Mouse (Mus musculus) intestine, postnatal 0 days (tissue): ENCODE data around the gene Lbh. TPM values are rescaled to one million over a fixed set of nuclear protein-coding genes. Genes with fewer than 3 reads are reported as not detected.

Experiments used
- ATAC-seq: fragments of 200-750 bp; cut with Nextera tagmentation; 2 replicates; pipeline ENCODE4 v1.8.0; 2017; ENCODE audit warnings: mild to moderate bottlenecking, moderate TSS enrichment, moderate library complexity
- H3K27ac ChIP-seq: fragments of 300-500 bp; sonication (generic); 2 replicates; pipeline ENCODE4 v1.5.1; 2014; ENCODE audit warnings: mild to moderate bottlenecking, low read depth, low read length, moderate library complexity
- H3K27me3 ChIP-seq: fragments of 300-500 bp; sonication (generic); replicated peaks from 2 replicates; pipeline ENCODE4 v1.6.1; 2014; ENCODE audit warnings: low read length, mixed read lengths; ENCODE audit not compliant: control insufficient read depth, insufficient read depth
- H3K36me3 ChIP-seq: fragments of 300-500 bp; sonication (generic); 2 replicates; pipeline ENCODE4 v1.6.1; 2014; ENCODE audit warnings: mild to moderate bottlenecking, moderate library complexity; ENCODE audit not compliant: control insufficient read depth, insufficient read depth
- H3K4me1 ChIP-seq: fragments of 300-500 bp; sonication (generic); replicated peaks from 2 replicates; pipeline ENCODE4 v1.6.1; 2014; ENCODE audit warnings: antibody characterized with exemption, low read length, mixed read lengths; ENCODE audit not compliant: control insufficient read depth, insufficient read depth
- H3K4me2 ChIP-seq: fragments of 300-500 bp; sonication (generic); replicated peaks from 2 replicates; pipeline ENCODE4 v1.6.1; 2014; ENCODE audit warnings: low read depth, mild to moderate bottlenecking, moderate library complexity
- H3K4me3 ChIP-seq: fragments of 300-500 bp; sonication (generic); 2 replicates; pipeline ENCODE4 v1.5.1; 2014; ENCODE audit warnings: low read depth, low read length
- H3K9ac ChIP-seq: fragments of 300-500 bp; sonication (generic); 2 replicates; pipeline ENCODE4 v1.6.1; 2014; ENCODE audit warnings: mild to moderate bottlenecking, low read depth, low read length
- H3K9me3 ChIP-seq: fragments of 300-500 bp; sonication (generic); 2 replicates; pipeline ENCODE4 v1.6.1; 2016; ENCODE audit warnings: mixed run types; ENCODE audit not compliant: control insufficient read depth
- CTCF ChIP-seq: sonication (generic); IDR thresholded peaks from 2 replicates; pipeline ENCODE4 v1.5.1; 2016; ENCODE audit warnings: low read depth, mild to moderate bottlenecking, control low read depth, antibody characterized with exemption, moderate library complexity
- WGBS: fragments of 180-500 bp; shearing (Covaris S2); extraction: QIAGEN DNeasy Blood & Tissue Kit; methylation state at CpG from one replicate; pipeline ENCODE4 v1.1.7; 2014; 5-methylcytosine and 5-hydroxymethylcytosine counted together
- polyA plus RNA-seq: library from polyadenylated mRNA; unstranded; fragments of >200 nt; fragmentation: Nextera tagmentation; extraction: Ambion mirVana; gene quantifications from 2 replicates; pipeline ENCODE4 v1.2.1, GENCODE M21; 2015

Gene Lbh
- polyA plus RNA-seq, 1 experiment from 2014 or later = 11.1 TPM

DNA sequence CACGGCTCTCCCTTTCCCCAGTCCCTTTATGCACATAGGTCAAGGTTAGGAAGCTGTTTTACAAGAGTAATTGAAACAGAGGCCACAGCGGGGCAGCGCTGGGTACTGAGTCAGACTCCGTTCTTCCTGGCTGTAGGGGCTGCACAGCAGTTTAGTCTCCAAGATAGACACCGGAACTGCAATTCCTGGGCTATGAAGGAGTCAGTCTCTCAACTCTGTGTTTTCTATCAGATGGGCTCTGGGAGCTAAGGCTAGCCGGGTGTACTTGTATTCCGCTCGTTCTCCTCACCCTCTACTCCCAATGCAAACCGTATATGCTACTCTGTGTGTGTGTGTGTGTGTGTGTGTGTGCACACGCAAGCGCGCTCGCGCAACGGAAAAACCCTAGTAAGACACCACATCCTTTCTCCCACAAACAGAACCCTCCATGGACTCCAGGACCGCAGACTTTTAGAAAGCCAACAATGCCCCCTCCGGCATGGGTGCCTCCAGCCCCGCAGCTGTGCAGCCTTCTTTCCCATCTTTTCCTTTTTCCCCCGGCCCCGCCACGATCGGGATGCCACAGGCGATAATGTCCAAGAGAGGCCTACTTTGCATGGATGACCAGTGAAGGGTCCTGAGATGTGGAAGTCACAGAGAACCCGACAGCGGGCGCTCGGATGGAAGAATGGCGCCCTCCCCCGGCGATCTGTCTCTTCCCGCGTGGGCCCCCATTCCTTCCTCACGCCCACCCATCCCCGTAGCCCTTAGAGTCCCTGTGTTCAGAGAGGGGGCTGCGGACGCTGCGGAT is 669 bp upstream of the Lbh start:
- peak overlapping the region; percentile 86 for H3K4me3 ChIP-seq
- H3K36me3 ChIP-seq = peaks cover 16% of the 10 kb centered on the region; the same call in 1 of the 2 replicates
- TF ChIP-seq CTCF = peak; percentile 67
- no peaks in the 10 kb centered on the region for H3K27me3 ChIP-seq
- peak overlapping the region; percentile 83 for H3K27ac ChIP-seq
- WGBS = 3% methylated on average over 37 of the region's 37 CpGs
- 0 out of 2 replicates have a peak, but pooled peaks cover 4% of the 10 kb centered on the region for H3K4me1 ChIP-seq
- no peaks in the 10 kb centered on the region for H3K9me3 ChIP-seq
- ATAC-seq = peak; percentile 32
- peak overlapping the region; percentile 82 for H3K9ac ChIP-seq
- H3K4me2 ChIP-seq = peak overlapping the region; percentile 98

DNA sequence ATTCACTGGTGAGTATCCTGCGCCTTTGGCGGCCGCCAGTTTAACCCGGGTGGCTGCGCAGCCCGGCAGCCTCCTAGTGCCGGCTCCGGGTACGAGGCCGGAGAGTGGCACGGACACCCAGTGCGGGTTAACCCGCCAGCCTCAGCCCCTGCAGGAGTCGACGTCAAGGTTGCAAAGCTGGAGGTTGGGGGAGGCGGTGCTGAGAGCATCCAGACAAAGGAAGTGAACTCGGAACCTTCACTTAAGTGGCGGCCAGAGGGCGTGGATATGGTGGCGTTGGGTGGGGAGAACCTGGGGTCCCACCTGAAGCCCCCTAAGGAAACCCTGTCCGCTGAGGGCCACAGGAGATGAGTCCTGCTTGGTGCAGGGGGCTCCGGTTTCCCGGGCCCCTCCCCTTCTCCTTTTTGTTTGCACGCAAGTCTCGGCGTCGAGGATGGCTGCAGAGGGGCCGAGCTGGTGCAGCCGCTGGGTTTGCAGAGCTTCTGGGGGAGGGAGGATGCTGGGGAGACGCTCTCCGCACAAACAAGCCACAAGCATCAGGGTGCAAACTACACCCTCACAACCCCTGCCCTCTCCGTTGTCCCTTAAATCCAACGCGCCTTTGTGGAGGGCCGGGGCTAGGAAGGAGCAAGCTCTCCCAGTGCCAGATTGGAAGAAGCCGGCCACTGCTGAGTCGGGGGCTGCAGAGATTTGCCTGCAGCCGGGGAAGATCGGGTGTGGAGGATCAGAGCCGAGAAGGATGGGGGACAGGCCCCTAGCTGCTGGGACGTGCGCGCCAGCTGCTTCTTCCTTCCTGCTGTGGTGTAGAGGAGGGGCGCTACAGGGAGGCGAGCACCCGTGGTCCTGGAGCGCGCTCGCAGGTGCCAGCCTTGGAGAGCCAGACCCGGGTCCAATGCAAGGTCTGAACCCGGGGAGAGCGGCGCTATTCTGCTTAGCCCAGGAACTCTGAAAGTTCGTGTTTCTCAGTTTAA is 751 bp downstream of the Lbh start:
- Histone ChIP-seq H3K4me3 (peak overlapping the region; percentile 86), H3K36me3 (peaks cover 26% of the 10 kb centered on the region), H3K4me1 (0 out of 2 replicates have a peak, but pooled peaks cover 4% of the 10 kb centered on the region), H3K27me3 (no peaks in the 10 kb centered on the region), H3K27ac (peak overlapping the region; percentile 83), H3K9me3 (no peaks in the 10 kb centered on the region), H3K9ac (peak overlapping the region; percentile 82), H3K4me2 (peak overlapping the region; percentile 98)
- TF ChIP-seq CTCF = peak; percentile 33; the same call in 1 of the 2 replicates
- WGBS = under 1% methylated on average over 54 of the region's 54 CpGs
- peak; percentile 60 for ATAC-seq

DNA sequence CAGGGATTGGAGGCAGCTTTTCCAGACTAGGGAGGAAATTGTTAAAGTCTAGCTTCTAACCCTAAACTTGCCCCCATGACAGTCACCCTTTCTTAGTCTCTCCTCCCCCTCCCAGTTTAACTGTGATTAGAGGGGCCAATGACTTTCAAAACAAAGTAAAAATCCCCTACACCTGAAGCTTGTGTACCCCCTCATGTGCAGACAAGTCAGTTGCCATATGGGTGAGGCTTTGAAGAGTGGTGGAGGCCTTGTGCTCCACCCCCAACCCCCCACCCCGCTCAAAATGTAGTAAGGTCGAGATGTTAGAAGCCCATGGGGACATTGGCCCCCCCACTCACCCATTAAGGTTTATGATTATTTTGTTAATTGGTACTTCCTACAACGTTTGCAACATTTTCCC is 1.5 kb downstream of the Lbh start:
- H3K36me3 ChIP-seq = peaks cover 29% of the 10 kb centered on the region
- H3K27ac ChIP-seq = no peak overlapping the region
- no peak for TF ChIP-seq CTCF
- peak overlapping the region; percentile 86 for H3K4me3 ChIP-seq
- H3K27me3 ChIP-seq = no peaks in the 10 kb centered on the region
- 33% methylated on average over 3 of the region's 3 CpGs for WGBS
- peak overlapping the region; percentile 98 for H3K4me2 ChIP-seq
- 0 out of 2 replicates have a peak, but pooled peaks cover 4% of the 10 kb centered on the region for H3K4me1 ChIP-seq
- H3K9me3 ChIP-seq = no peaks in the 10 kb centered on the region
- peak overlapping the region; percentile 82 for H3K9ac ChIP-seq
- no peak for ATAC-seq

DNA sequence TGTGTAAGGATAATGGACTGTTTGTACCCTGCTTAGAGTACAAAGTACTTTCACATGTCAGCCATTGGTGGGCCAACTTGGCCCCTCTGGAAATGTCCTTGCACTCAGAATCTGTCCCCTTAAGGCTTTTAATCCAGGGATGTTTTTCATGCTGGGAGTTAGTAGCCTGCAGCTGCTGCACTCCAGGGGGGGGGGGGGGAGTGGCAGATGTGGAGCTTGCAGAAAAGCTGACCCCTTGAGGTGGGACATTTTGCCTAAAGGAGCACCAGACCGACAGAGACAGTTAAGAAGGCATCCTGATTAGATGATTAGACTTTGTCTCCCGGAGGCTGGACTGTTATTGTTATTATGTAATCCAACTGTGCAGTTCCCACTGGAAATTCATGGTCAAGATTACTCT is 2.3 kb downstream of the Lbh start:
- no peak for ATAC-seq
- Histone ChIP-seq H3K4me1 (0 out of 2 replicates have a peak, but pooled peaks cover 4% of the 10 kb centered on the region), H3K36me3 (peaks cover 37% of the 10 kb centered on the region), H3K4me3 (peak overlapping the region; percentile 24; the same call in 1 of the 2 replicates), H3K27ac (no peak overlapping the region), H3K9ac (no peak overlapping the region), H3K27me3 (no peaks in the 10 kb centered on the region), H3K9me3 (no peaks in the 10 kb centered on the region), H3K4me2 (peak overlapping the region; percentile 52)
- TF ChIP-seq CTCF = no peak
- WGBS = 10% methylated on average over 2 of the region's 2 CpGs

DNA sequence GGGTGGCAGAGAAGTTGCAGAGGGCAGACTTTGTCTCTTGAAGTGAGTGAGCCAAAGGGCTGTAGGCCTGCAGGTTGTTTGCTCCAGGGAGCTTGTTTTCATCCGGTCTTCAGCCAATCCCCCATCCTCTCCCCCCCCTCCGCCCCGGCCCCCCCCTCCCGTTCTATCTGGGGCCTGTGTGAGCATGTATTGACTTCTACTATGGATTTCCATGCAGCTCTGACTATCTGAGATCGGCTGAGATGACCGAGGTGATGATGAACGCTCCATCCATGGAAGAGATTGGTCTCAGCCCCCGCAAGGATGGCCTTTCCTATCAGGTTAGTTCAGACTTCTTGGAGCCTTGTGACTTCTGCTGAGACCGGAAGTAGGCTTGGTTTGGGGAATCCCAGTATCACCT is 2.9 kb downstream of the Lbh start:
- Histone ChIP-seq H3K27ac (no peak overlapping the region), H3K27me3 (no peaks in the 10 kb centered on the region), H3K4me1 (0 out of 2 replicates have a peak, but pooled peaks cover 4% of the 10 kb centered on the region), H3K9ac (no peak overlapping the region), H3K4me3 (no peak overlapping the region), H3K4me2 (peak overlapping the region; percentile 52), H3K36me3 (peaks cover 42% of the 10 kb centered on the region), H3K9me3 (no peaks in the 10 kb centered on the region)
- 64% methylated on average over 9 of the region's 9 CpGs for WGBS
- no peak for ATAC-seq
- no peak for TF ChIP-seq CTCF

DNA sequence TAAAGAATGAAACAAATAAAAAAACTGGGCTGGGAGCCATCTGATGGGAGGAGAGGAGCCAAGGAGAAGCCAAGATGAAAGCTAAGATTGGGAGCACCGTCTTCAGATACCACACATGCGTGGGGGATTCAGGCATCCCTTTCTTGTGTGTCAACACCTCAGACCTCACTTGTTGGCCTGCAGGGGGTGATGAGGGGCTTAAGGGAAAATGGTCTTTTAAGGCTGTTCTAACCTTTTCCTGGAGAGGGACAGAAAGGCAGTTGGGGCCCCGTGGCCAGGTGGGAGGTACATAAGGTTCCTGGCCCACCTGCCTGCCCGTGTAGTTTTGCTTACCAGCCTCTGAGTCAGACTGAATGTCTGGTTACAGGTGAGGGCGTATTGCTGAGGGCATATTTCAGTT is 4.1 kb downstream of the Lbh start:
- 72% methylated on average over 5 of the region's 5 CpGs for WGBS
- TF ChIP-seq CTCF = peak; percentile 24
- no peaks in the 10 kb centered on the region for H3K9me3 ChIP-seq
- 0 out of 2 replicates have a peak, but pooled peaks cover 4% of the 10 kb centered on the region for H3K4me1 ChIP-seq
- H3K27ac ChIP-seq = no peak overlapping the region
- no peaks in the 10 kb centered on the region for H3K27me3 ChIP-seq
- no peak overlapping the region for H3K4me3 ChIP-seq
- peak overlapping the region; percentile 52; the same call in 1 of the 2 replicates for H3K4me2 ChIP-seq
- H3K36me3 ChIP-seq = peaks cover 49% of the 10 kb centered on the region
- no peak overlapping the region for H3K9ac ChIP-seq
- ATAC-seq = no peak
